Mouse (Mus musculus): ENCODE results near the gene Tra2a. TPM values are rescaled to one million over a fixed set of nuclear protein-coding genes. Genes with fewer than 3 reads are reported as not detected.

Tra2a gene
- polyA plus RNA-seq, 1 experiment from 2014 or later = 51.6 TPM

- ATAC-seq (ENCODE audit: insufficient read depth) = no peak
- Histone ChIP-seq H3K4me3 (ENCODE audit: low read depth, low read length) (no peak overlapping the region), H3K9me3 (ENCODE audit: low read depth, low read length) (no peaks in the 10 kb centered on the region), H3K36me3 (ENCODE audit: insufficient read depth) (peaks cover 46% of the 10 kb centered on the region), H3K27me3 (ENCODE audit: insufficient read depth, low read length) (no peaks in the 10 kb centered on the region), H3K9ac (no peak overlapping the region), H3K4me1 (ENCODE audit: insufficient read depth) (no peaks in the 10 kb centered on the region), H3K27ac (ENCODE audit: low read depth) (no peak overlapping the region), H3K4me2 (no peak overlapping the region)
- 87% methylated on average over 1 of the region's 1 CpGs for WGBS
- no peak for DNase-seq
- no peak for TF ChIP-seq CTCF (IDR thresholded peaks at IDR 0.05; ENCODE audit: low read depth)
Measured at GRCm38 (mm10) chr6:49242331-49242730, 21.5 kb downstream of the Tra2a start.

- DNase-seq (no peak), ATAC-seq (ENCODE audit: insufficient read depth) (no peak)
- Histone ChIP-seq H3K4me2 (no peak overlapping the region), H3K4me1 (ENCODE audit: insufficient read depth) (no peaks in the 10 kb centered on the region), H3K36me3 (ENCODE audit: insufficient read depth) (peaks cover 38% of the 10 kb centered on the region), H3K9me3 (ENCODE audit: low read depth, low read length) (no peaks in the 10 kb centered on the region), H3K9ac (no peak overlapping the region), H3K4me3 (ENCODE audit: low read depth, low read length) (no peak overlapping the region), H3K27ac (ENCODE audit: low read depth) (no peak overlapping the region), H3K27me3 (ENCODE audit: insufficient read depth, low read length) (no peaks in the 10 kb centered on the region)
- TF ChIP-seq CTCF (IDR thresholded peaks at IDR 0.05; ENCODE audit: low read depth) = no peak
- WGBS = 100% methylated on average over 1 of the region's 1 CpGs
Measured at GRCm38 (mm10) chr6:49241562-49241961, 22.3 kb downstream of the Tra2a start.

- ATAC-seq (ENCODE audit: insufficient read depth) (peak; percentile 100), DNase-seq (peak; percentile 97)
- H3K4me1 ChIP-seq (ENCODE audit: insufficient read depth) = no peaks in the 10 kb centered on the region
- H3K27ac ChIP-seq (ENCODE audit: low read depth) = no peak overlapping the region
- H3K9me3 ChIP-seq (ENCODE audit: low read depth, low read length) = no peaks in the 10 kb centered on the region
- H3K9ac ChIP-seq = no peak overlapping the region
- H3K4me3 ChIP-seq (ENCODE audit: low read depth, low read length) = no peak overlapping the region
- WGBS = 47% methylated on average over 9 of the region's 9 CpGs
- no peaks in the 10 kb centered on the region for H3K36me3 ChIP-seq (ENCODE audit: insufficient read depth)
- H3K27me3 ChIP-seq (ENCODE audit: insufficient read depth, low read length) = no peaks in the 10 kb centered on the region
- H3K4me2 ChIP-seq = no peak overlapping the region
- no peak for TF ChIP-seq CTCF (IDR thresholded peaks at IDR 0.05; ENCODE audit: low read depth)
Measured at GRCm38 (mm10) chr6:49236331-49236730, 27.5 kb downstream of the Tra2a start.

GRCm38 (mm10) chr6:49233356-49233755, 30.5 kb downstream of the Tra2a start:
- Histone ChIP-seq H3K9ac (no peak overlapping the region), H3K36me3 (ENCODE audit: insufficient read depth) (no peaks in the 10 kb centered on the region), H3K4me2 (no peak overlapping the region), H3K4me1 (ENCODE audit: insufficient read depth) (no peaks in the 10 kb centered on the region), H3K27me3 (ENCODE audit: insufficient read depth, low read length) (no peaks in the 10 kb centered on the region), H3K27ac (ENCODE audit: low read depth) (no peak overlapping the region), H3K4me3 (ENCODE audit: low read depth, low read length) (no peak overlapping the region), H3K9me3 (ENCODE audit: low read depth, low read length) (no peaks in the 10 kb centered on the region)
- DNase-seq (peak; percentile 27), ATAC-seq (ENCODE audit: insufficient read depth) (no peak)
- peak; percentile 55 for TF ChIP-seq CTCF (IDR thresholded peaks at IDR 0.05; ENCODE audit: low read depth)
- 61% methylated on average over 4 of the region's 4 CpGs for WGBS

- peak; percentile 72 for TF ChIP-seq CTCF (IDR thresholded peaks at IDR 0.05; ENCODE audit: low read depth)
- ATAC-seq (ENCODE audit: insufficient read depth) (peak; percentile 60), DNase-seq (peak; percentile 76)
- WGBS = 14% methylated on average over 7 of the region's 7 CpGs
- H3K27ac ChIP-seq (ENCODE audit: low read depth) = no peak overlapping the region
- H3K36me3 ChIP-seq (ENCODE audit: insufficient read depth) = no peaks in the 10 kb centered on the region
- H3K4me3 ChIP-seq (ENCODE audit: low read depth, low read length) = no peak overlapping the region
- H3K9ac ChIP-seq = no peak overlapping the region
- H3K4me2 ChIP-seq = no peak overlapping the region
- no peaks in the 10 kb centered on the region for H3K27me3 ChIP-seq (ENCODE audit: insufficient read depth, low read length)
- no peaks in the 10 kb centered on the region for H3K9me3 ChIP-seq (ENCODE audit: low read depth, low read length)
- H3K4me1 ChIP-seq (ENCODE audit: insufficient read depth) = no peaks in the 10 kb centered on the region
Measured at GRCm38 (mm10) chr6:49228126-49228679, 35.6 kb downstream of the Tra2a start.

- Histone ChIP-seq H3K4me2 (peak overlapping the region; percentile 42; the same call in 1 of the 2 replicates), H3K4me3 (ENCODE audit: low read depth, low read length) (no peak overlapping the region), H3K27ac (ENCODE audit: low read depth) (no peak overlapping the region), H3K9ac (no peak overlapping the region), H3K36me3 (ENCODE audit: insufficient read depth) (no peaks in the 10 kb centered on the region), H3K4me1 (ENCODE audit: insufficient read depth) (no peaks in the 10 kb centered on the region), H3K27me3 (ENCODE audit: insufficient read depth, low read length) (no peaks in the 10 kb centered on the region), H3K9me3 (ENCODE audit: low read depth, low read length) (no peaks in the 10 kb centered on the region)
- 7% methylated on average over 15 of the region's 15 CpGs for WGBS
- ATAC-seq (ENCODE audit: insufficient read depth) (no peak), DNase-seq (peak; percentile 75)
- TF ChIP-seq CTCF (IDR thresholded peaks at IDR 0.05; ENCODE audit: low read depth) = peak; percentile 68
Measured at GRCm38 (mm10) chr6:49227184-49227735, 36.6 kb downstream of the Tra2a start.

GRCm38 (mm10) chr6:49225728-49226123, 38.1 kb downstream of the Tra2a start:
- Histone ChIP-seq H3K9ac (no peak overlapping the region), H3K27me3 (ENCODE audit: insufficient read depth, low read length) (no peaks in the 10 kb centered on the region), H3K4me2 (no peak overlapping the region), H3K4me3 (ENCODE audit: low read depth, low read length) (no peak overlapping the region), H3K36me3 (ENCODE audit: insufficient read depth) (no peaks in the 10 kb centered on the region), H3K27ac (ENCODE audit: low read depth) (no peak overlapping the region), H3K4me1 (ENCODE audit: insufficient read depth) (no peaks in the 10 kb centered on the region), H3K9me3 (ENCODE audit: low read depth, low read length) (no peaks in the 10 kb centered on the region)
- 80% methylated on average over 3 of the region's 3 CpGs for WGBS
- ATAC-seq (ENCODE audit: insufficient read depth) (no peak), DNase-seq (no peak)
- TF ChIP-seq CTCF (IDR thresholded peaks at IDR 0.05; ENCODE audit: low read depth) = no peak

Measured in lung, embryonic 14.5 days (tissue).